Mouse (Mus musculus) liver, embryonic 14.5 days (tissue): ENCODE data around the gene Tmem231.

Source experiments
- CTCF ChIP-seq: IDR thresholded peaks from 2 replicates; pipeline ENCODE4 v1.5.1; 2016; ENCODE audit warnings: antibody characterized with exemption, low read depth, control low read depth
- EP300 ChIP-seq: IDR thresholded peaks from 2 replicates; pipeline ENCODE4 v1.6.1; 2016; ENCODE audit warnings: antibody characterized with exemption, low read depth

- TF ChIP-seq CTCF (no peak), EP300 (no peak)
These were observed 29.9 kb upstream of the Tmem231 start for GRCm38 (mm10) chr8:111963546-111963945.
